8 mouse cellular contexts compared by ENCODE assay signal in the genomic region with DNA sequence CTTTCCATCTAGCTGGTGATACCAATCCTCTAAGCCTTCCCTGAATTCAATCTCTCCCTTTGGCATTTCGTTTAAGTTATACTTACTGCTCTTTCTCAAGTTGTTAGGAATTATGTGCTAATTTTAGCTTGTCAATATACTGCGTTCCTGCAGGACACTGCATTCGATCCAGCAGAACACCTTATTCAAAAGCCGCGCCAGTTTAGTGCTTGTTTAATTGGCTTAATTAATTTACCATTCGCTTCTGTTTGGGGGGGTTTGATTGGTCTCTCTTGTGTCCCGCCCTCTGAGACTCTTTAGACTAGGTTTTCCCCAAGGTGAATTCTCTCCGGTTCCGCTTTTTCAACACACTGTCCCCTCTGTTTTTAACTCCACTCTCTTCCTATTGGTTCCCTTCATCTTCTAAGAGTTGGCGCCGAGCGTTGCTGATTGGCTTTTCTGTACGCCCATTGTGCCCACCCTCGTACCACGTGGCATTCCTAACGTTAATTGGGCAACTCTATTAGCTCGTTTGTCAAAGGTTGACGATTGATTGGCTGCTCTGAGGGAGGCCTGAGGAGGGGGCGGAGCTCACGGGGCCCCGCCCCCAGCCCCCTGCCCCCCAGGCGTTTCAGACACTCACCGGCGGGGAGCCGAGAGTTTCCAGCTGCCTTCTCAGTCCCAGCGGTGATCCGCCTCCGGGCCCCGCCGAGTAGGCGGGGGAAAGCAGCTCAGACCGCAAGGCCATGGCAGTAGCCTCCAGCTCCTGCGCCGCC. TPM values are rescaled to one million over a fixed set of nuclear protein-coding genes. Genes with fewer than 3 reads are reported as not detected.
DNase-seq lines count a peak whose midpoint lies in the region; ATAC-seq and TF ChIP-seq lines count a peak whose summit lies in the region.

A gene (plus strand): TSS at position 606 of the 755 bp plus-strand sequence.

- H3K4me2 ChIP-seq in embryonic facial prominence, embryonic 13.5 days = peak within 1 kb of the TSS; percentile 89
- H3K4me2 ChIP-seq in limb, embryonic 12.5 days = peak within 1 kb of the TSS; percentile 73
- H3K4me2 ChIP-seq in midbrain, embryonic 15.5 days = peak within 1 kb of the TSS; percentile 98

- H3K9ac ChIP-seq in embryonic facial prominence, embryonic 13.5 days = peak within 1 kb of the TSS; percentile 89
- H3K9ac ChIP-seq in limb, embryonic 12.5 days (replicated peaks) = peak within 1 kb of the TSS; percentile 75
- H3K9ac ChIP-seq in midbrain, embryonic 15.5 days = peak within 1 kb of the TSS; percentile 75

- no peaks in the 10 kb centered on the region; the same call in 1 of the 2 replicates for H3K36me3 ChIP-seq in embryonic facial prominence, embryonic 13.5 days
- H3K36me3 ChIP-seq in kidney, adult 2 months (ENCODE audit: control insufficient read depth, insufficient read depth, low read length) = no peaks in the 10 kb centered on the region
- H3K36me3 ChIP-seq in limb, embryonic 12.5 days = peaks cover 6% of the 10 kb centered on the region
- H3K36me3 ChIP-seq in midbrain, embryonic 15.5 days (replicated peaks) = no peaks in the 10 kb centered on the region
- H3K36me3 ChIP-seq in spleen, adult 2 months (ENCODE audit: control insufficient read depth, insufficient read depth, low read length) = no peaks in the 10 kb centered on the region

- H3K4me1 ChIP-seq in embryonic facial prominence, embryonic 13.5 days = peaks cover 9% of the 10 kb centered on the region
- peaks cover 2% of the 10 kb centered on the region; the same call in 1 of the 2 replicates for H3K4me1 ChIP-seq in kidney, adult 2 months (ENCODE audit: control insufficient read depth, insufficient read depth, low read length)
- H3K4me1 ChIP-seq in limb, embryonic 12.5 days (replicated peaks) = 0 out of 2 replicates have a peak, but pooled peaks cover 4% of the 10 kb centered on the region
- H3K4me1 ChIP-seq in midbrain, embryonic 15.5 days = peaks cover 18% of the 10 kb centered on the region
- no peaks in the 10 kb centered on the region for H3K4me1 ChIP-seq in spleen, adult 2 months (ENCODE audit: control insufficient read depth, insufficient read depth, insufficient read length)

- H3K27ac ChIP-seq in embryonic facial prominence, embryonic 13.5 days = peak within 1 kb of the TSS; percentile 73; the same call in 1 of the 2 replicates
- H3K27ac ChIP-seq in kidney, adult 2 months (ENCODE audit: insufficient read depth, low read depth, low read length) = peak within 1 kb of the TSS; percentile 80
- H3K27ac ChIP-seq in limb, embryonic 12.5 days = peak within 1 kb of the TSS; percentile 85
- peak within 1 kb of the TSS; percentile 72 for H3K27ac ChIP-seq in midbrain, embryonic 15.5 days
- H3K27ac ChIP-seq in spleen, adult 2 months (ENCODE audit: insufficient read depth, low read length) = peak within 1 kb of the TSS; percentile 64

- H3K4me3 ChIP-seq in embryonic facial prominence, embryonic 13.5 days = peak within 1 kb of the TSS; percentile 88
- H3K4me3 ChIP-seq in kidney, adult 2 months (ENCODE audit: insufficient read depth, low read depth, low read length) = peak within 1 kb of the TSS; percentile 93
- H3K4me3 ChIP-seq in limb, embryonic 12.5 days (replicated peaks) = peak within 1 kb of the TSS; percentile 82
- peak within 1 kb of the TSS; percentile 90 for H3K4me3 ChIP-seq in midbrain, embryonic 15.5 days
- H3K4me3 ChIP-seq in spleen, adult 2 months (ENCODE audit: extremely low read depth, insufficient read depth, insufficient read length) = peak within 1 kb of the TSS; percentile 75

- no peaks in the 10 kb centered on the region for H3K9me3 ChIP-seq in embryonic facial prominence, embryonic 13.5 days
- H3K9me3 ChIP-seq in limb, embryonic 12.5 days = no peaks in the 10 kb centered on the region
- H3K9me3 ChIP-seq in midbrain, embryonic 15.5 days = no peaks in the 10 kb centered on the region

- TF ChIP-seq POLR2A in kidney, adult 2 months (IDR thresholded peaks at IDR 0.05; ENCODE audit: low read depth, low read length) = peak; percentile 46
- no peak for TF ChIP-seq POLR2A in spleen, adult 2 months (IDR thresholded peaks at IDR 0.05; ENCODE audit: low read depth, low read length)

- TF ChIP-seq CTCF in kidney, adult 2 months (conservative IDR thresholded peaks at IDR 0.05; ENCODE audit: insufficient read depth, insufficient read length, low read depth, low read length) = no peak
- TF ChIP-seq CTCF in spleen, adult 2 months (IDR thresholded peaks at IDR 0.05; ENCODE audit: extremely low read depth, insufficient read depth, insufficient read length, insufficient replicate concordance) = no peak

- H3K27me3 ChIP-seq in embryonic facial prominence, embryonic 13.5 days = no peaks in the 10 kb centered on the region
- H3K27me3 ChIP-seq in kidney, adult 2 months (replicated peaks; ENCODE audit: control insufficient read depth, insufficient read depth, low read length) = no peaks in the 10 kb centered on the region
- H3K27me3 ChIP-seq in limb, embryonic 12.5 days = no peaks in the 10 kb centered on the region
- peaks cover 5% of the 10 kb centered on the region; the same call in 1 of the 2 replicates for H3K27me3 ChIP-seq in midbrain, embryonic 15.5 days (replicated peaks)
- no peaks in the 10 kb centered on the region for H3K27me3 ChIP-seq in spleen, adult 2 months (ENCODE audit: control insufficient read depth, insufficient read depth, low read length)

- ATAC-seq in embryonic facial prominence, embryonic 13.5 days (ENCODE audit: insufficient number of reproducible peaks, insufficient read depth, low FRiP score, low TSS enrichment, low read depth) = peak; percentile 95
- peak; percentile 91 for ATAC-seq in limb, embryonic 12.5 days (ENCODE audit: insufficient number of reproducible peaks, insufficient read depth, low FRiP score, low TSS enrichment, low read depth)
- ATAC-seq in midbrain, embryonic 15.5 days (replicated peaks) = peak; percentile 98

- DNase-seq in 3134 (ENCODE audit: extremely low read depth, insufficient read length, low spot score) = peak; percentile 98
- DNase-seq in adrenal gland, postnatal 36 days = peak; percentile 92 to 93
- DNase-seq in heart, adult 18-20 months = peak; percentile 93 to 97
- peak; percentile 99 for DNase-seq in kidney, adult 2 months
- peak; percentile 90 to 99 for DNase-seq in spleen, adult 2 months (ENCODE audit: low read depth in 1 of 2, low spot score in 2 of 2)

- under 1% methylated on average over 34 of the region's 34 CpGs for WGBS in embryonic facial prominence, embryonic 13.5 days
- WGBS in kidney, adult 2 months = under 1% methylated on average over 34 of the region's 34 CpGs
- under 1% methylated on average over 34 of the region's 34 CpGs for WGBS in limb, embryonic 12.5 days
- under 1% methylated on average over 32 of the region's 34 CpGs for WGBS in midbrain, embryonic 15.5 days
- 1% methylated on average over 33 of the region's 34 CpGs for WGBS in spleen, adult 2 months

RNA-seq across cellular contexts. Expression of the gene that starts here (rescaled TPM):
- 1 to 10 TPM; 2.9 to 5.9 TPM for total RNA-seq in adrenal gland, postnatal 36 days (2021)
- 9.4 and 11.2 TPM in 2 replicates for polyA plus RNA-seq in embryonic facial prominence, embryonic 13.5 days (2015; fragmentation: Nextera tagmentation; extraction: Ambion mirVana)
- total RNA-seq in heart, adult 18-20 months (2021) = 1 to 10 TPM; 1.9 to 2.0 TPM
- 10.7 and 11.7 TPM in 2 replicates for polyA plus RNA-seq in kidney, adult 2 months (2012; rRNA removed)
- 13.2 and 13.5 TPM in 2 replicates for polyA plus RNA-seq in limb, embryonic 12.5 days (2016; fragmentation: Nextera tagmentation; extraction: Ambion mirVana)
- 2.6 and 2.9 TPM in 2 replicates for polyA plus RNA-seq in midbrain, embryonic 15.5 days (2015; fragmentation: Nextera tagmentation; extraction: Ambion mirVana)
- 3.1 and 3.6 TPM in 2 replicates for polyA plus RNA-seq in spleen, adult 2 months (2012; rRNA removed)

Comparison
In these comparisons a context has a peak if more than half of its experiments do, and no peak if none do; other contexts are left out.
1. Peak in every context shown above with its lines: DNase-seq, ATAC-seq, H3K4me3 ChIP-seq and H3K27ac ChIP-seq.